Mouse (Mus musculus): ENCODE measurements around the gene Zc3h12d.
"Not testable (repeated sequence)": the region's sequence is repeated elsewhere in the genome, so short reads cannot be mapped to it uniquely, and the experiment has no call there.

The Zc3h12d gene

DNA sequence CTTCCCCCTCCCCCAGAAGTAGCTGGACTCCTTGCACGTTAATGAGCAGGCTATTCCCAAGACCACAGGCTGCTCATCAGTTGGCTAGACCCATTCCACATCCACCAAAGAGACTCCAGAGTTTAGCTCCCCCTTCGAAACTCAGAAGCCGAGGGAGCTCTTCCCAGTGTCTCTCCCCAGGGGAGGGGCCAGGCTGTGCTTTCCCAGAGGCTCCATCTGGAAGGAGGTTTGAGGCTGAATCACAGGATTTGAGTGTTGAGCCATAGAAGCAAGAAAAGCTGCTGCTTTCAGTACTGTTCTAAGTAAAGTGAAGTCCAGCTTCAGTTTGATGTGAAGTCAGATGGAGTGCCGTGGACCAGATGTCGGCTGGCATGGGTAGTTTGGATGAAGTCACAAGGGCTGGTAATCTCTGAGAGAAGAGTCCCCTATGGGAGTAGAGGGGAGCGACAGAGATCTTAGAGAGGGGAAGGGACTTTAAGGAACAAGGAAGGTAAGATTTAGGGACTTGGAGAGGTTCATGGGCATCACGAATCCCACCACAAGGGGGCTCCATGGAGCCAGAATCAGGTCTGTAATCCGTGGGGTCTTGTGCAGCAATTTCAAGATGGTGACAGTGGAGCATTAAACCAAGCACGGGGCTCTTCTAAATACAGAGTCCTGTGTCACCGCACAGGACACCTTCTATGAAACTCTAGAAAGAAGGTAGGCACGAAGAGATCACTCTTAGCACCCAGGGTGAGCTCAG is 38.5 kb downstream of the Zc3h12d start:
- DNase-seq (ENCODE audit: low read depth, low spot score), result peak; percentile 70

DNA sequence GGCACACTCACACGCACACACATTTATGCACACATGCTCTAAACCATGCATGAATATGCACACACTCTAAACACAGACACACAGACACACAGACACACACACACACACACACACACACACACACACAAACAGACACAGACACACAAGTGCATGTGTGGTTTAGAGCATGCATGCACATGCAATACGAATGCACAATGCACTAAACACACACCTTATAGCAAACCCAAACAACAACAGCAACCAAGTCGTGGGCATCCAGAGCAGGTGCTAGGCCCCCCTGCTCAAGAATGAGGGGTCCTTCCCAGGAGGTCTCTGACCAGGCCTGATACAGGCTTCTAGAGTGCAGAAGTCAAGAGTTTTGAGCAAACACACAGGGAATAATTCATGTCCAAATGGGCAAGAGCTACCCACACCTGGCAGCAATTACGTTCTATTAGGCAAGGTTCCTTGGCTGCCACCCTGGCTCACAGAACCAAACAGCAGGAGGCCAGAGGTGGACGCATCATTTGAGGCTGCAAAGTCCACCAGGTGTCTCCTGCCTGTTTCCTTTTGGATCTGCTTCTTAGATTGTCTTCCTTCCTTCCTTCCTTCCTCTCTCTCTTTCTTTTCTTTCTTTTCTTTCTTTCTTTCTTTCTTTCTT is 39.2 kb downstream of the Zc3h12d start:
- DNase-seq (ENCODE audit: low read depth, low spot score), result no peak

DNA sequence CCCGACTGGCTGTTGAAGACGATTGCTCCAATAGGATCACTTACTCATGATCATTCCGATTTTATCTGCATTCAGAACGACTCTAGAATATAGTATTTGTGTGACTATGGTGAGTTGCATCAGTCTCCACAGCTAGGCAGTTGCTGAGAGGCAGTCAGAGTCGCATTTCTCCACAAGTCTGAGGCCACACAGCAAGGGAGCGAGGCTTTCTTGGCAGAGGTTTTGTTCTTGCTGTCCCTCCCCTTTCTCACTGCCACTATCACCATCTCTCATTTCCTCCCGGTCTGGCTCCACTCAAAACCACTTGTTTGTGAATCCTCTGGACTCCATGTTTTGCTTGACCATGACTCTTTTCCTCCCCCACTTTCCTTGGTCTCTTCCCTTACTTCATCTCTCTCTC is 41.9 kb downstream of the Zc3h12d start:
- no peak for DNase-seq (ENCODE audit: low read depth, low spot score)

DNA sequence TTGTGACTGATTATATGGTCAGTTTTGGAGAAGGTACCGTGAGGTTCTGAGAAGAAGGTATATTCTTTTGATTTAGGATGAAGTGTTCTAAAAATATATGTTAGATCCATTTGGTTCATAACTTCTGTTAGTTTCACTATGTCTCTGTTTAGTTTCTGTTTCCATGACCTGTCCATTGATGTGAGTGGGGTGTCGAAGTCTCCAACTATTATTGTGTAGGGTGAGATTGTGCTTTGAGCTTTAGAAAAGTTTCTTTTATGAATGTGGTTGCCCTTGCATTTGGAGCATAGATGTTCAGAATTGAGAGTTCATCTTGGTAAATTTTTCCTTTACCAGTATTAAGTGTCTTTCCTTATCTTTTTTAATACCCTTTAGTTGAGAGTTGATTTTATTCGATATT is 48.0 kb downstream of the Zc3h12d start:
- not testable (repeated sequence) for DNase-seq (ENCODE audit: low read depth, low spot score)

DNA sequence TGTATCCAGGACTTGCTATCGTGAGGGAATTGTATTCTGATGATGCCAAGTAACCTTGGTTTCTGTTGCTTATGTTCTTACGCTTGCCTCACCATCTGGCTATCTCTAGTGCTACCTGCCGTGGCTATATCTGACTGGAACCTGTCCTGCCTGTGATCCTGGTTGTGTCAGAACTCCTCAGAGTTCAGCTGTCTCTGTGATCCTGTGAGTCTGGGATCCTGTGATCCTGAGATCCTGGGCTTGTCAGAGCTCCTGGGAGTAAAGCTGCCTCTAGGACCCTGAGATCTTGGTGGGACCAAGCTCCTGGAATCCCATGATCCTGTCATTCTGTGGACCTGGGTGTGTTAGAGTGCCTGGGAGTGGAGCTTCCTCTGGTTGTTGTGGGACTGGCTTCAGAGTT is 49.7 kb downstream of the Zc3h12d start:
- no peak for DNase-seq (ENCODE audit: low read depth, low spot score)

DNA sequence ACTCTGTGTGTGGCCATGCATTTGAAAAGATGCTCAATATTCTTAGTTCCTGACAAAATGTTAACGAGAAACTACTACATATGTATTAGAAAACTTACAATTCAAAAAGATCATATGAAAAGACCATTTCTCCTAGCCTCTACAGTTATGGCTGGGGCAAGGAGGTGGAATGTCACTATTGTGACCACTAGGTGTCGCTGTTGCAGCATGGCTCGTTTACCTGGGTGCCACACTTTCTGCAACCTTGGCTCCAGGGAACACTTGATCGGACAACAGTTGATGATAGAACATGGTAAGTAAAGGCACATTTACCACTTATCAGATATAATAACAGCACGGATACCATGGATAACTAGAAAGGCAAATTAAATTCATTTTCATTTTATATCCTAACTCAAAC is 51.3 kb downstream of the Zc3h12d start:
- DNase-seq (ENCODE audit: low read depth, low spot score), result peak; percentile 81

DNA sequence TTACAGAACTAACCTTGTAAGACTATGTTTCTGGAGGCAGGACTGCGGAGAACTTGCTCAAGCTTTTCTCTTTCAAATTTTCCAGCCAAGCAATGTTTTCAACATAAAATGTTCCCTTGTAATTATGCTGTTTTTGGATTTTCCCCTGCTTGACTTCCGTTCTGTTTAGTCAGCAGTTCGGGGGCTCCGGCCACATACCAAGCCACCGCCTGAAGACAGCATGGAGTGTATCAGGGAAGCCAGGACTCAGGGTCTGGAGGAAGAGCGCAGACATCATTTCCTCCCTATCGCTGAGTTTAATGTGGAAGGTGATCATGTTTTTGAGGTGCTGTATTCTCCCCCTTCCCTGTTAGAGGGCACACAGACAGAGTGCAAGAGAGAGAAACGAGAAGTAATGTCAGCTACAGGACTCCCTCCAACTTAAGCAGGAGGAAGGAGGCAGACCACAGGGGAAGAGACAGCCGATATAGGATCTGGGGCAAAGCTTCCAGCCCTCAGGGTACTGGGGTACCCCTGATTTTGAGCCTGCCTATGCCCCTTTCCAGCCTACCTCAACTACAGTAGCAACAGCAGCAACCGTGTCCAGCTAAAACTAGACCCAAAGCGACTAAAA is 56.1 kb downstream of the Zc3h12d start:
- DNase-seq (ENCODE audit: low read depth, low spot score), result no peak

DNA sequence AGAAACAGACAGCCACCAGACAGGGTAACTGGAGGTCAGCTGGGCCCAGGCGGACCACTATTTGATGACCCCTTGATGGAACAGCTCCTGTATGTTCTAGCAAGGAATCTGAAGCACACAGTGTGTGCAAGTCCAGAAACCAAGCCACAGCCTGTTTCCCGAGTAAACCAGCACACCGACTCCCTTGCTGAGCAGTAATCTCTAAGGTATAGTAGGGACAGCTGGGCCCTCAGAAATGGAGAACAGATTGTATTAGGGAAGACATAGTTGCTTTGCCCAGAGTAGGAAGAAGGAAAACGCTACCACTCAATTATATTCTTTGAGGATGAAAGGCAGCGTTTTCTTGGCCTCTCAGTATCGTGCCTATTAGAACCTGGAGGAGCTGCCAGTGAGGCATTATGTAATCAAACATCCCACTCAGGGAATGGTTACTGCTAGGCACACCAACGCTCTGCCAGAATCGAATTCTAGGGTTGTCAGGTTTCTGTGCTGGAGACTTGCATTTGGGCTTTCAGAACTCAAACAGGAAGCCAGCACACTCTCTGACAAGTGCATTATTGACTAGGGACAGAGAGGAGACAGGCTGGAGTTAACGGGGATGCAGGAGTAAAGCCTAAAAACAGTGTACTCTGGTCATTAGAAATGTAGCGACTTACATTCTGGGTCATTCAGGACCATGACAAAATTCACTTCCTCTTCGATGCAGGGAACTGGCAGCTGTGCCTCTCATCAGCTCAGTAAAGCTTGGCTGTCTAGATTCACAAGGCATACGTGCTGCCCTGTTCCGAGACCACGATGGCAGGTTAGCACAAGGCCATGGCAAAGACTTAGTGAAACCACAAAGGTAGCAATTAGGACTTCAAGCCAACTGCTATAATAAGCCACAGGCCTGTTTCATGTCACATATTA is 68.7 kb downstream of the Zc3h12d start:
- DNase-seq (ENCODE audit: low read depth, low spot score), result no peak

DNA sequence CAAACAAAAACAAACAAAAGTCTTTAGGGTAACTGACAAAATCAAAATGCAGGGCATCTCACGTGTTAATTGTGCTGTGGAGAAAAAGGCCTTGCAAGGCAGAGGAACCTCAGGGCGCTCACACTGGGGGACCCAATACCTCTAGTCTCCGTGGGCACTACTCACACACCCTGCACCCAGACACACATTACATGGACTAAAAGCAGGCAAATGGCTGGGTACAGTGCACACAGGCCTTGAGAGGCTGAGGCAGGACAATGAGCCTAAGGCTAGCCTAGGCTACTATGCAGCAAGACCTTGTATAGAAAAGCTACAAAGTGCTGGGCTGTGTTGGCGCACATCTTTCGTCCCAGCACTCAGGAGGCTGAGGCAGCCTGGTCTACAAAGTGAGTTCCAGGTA is 71.9 kb downstream of the Zc3h12d start:
- DNase-seq (ENCODE audit: low read depth, low spot score), result no peak

DNA sequence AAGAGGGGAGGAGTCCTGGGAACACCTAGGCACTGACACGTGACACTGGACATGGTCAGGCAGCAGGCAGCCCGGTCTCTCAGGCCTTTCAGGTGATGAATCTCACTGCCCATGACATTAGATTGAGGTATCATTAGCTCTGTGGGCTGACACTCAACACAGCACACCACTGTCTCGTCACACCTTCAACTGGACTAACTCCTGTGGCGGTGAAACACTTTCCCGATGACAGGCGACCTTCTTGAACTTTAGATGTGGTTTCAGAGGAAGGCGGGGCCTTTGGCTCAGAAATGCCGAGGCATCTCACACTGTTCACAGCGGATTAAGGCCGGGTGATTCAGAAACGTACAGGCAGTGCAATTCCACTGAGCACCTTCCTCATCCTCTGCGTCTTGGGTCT is 74.9 kb downstream of the Zc3h12d start:
- DNase-seq (ENCODE audit: low read depth, low spot score), result no peak

DNA sequence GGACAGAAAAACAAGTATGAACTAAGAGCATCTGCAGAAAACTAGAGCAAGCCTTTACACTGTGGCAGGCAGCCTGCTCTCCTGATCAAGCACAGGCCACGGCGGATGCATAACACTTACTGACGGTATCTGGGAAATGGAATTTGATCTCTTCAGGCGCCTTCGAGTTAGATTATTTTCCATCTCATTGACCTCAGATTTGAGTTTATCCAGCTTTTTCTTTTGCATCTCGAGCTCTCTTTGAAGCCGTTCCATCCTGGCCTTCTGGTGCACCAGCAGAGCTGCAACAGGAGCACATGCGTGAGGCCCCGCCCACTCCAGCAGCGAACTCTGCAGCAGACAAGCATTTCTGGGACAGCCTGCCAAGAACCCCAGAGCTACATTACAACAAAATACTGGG is 79.0 kb downstream of the Zc3h12d start:
- no peak for DNase-seq (ENCODE audit: low read depth, low spot score)
